Mouse (Mus musculus) gastrocnemius, postnatal 10 days (tissue): ENCODE measurements around the gene Fam193a. TPM values are rescaled to one million over a fixed set of nuclear protein-coding genes. Genes with fewer than 3 reads are reported as not detected.

Source experiments
- DNase-seq: peaks from one replicate; pipeline ENCODE4 v3.0.0; 2021; ENCODE audit warnings: mixed read lengths
- total RNA-seq, 2 experiments: library from RNA; stranded (reverse); gene quantifications; 2 replicates each; pipeline ENCODE4 v1.2.3; 2021

The Fam193a gene
- total RNA-seq, 2 experiments from 2014 or later, result 19.6 to 26.6 TPM

- no peak for DNase-seq
Measured at GRCm38 (mm10) chr5:34523958-34524485, 154.3 kb downstream of the Fam193a start.

- DNase-seq, result no peak
Measured at GRCm38 (mm10) chr5:34524511-34524910, 154.8 kb downstream of the Fam193a start.

GRCm38 (mm10) chr5:34525663-34526476 is 156.1 kb downstream of the Fam193a start, which contains the start of gene Sh3bp2:
TSS of gene Sh3bp2 (plus strand) at chr5:34525838.
- peak; percentile 96 for DNase-seq

GRCm38 (mm10) chr5:34526477-34526775 is 156.7 kb downstream of the Fam193a start:
- DNase-seq, result no peak

- DNase-seq, result no peak
Measured at GRCm38 (mm10) chr5:34527352-34527751, 157.6 kb downstream of the Fam193a start.

GRCm38 (mm10) chr5:34528724-34529123 is 159.0 kb downstream of the Fam193a start:
- no peak for DNase-seq

GRCm38 (mm10) chr5:34530116-34530515 is 160.4 kb downstream of the Fam193a start:
- no peak for DNase-seq

GRCm38 (mm10) chr5:34530687-34531086 is 161.0 kb downstream of the Fam193a start:
- no peak for DNase-seq

- DNase-seq, result no peak
Measured at GRCm38 (mm10) chr5:34533066-34533465, 163.3 kb downstream of the Fam193a start.

GRCm38 (mm10) chr5:34533820-34534219 is 164.1 kb downstream of the Fam193a start:
- DNase-seq, result no peak

GRCm38 (mm10) chr5:34534776-34535581 is 165.2 kb downstream of the Fam193a start:
- DNase-seq, result no peak

GRCm38 (mm10) chr5:34535831-34536230 is 166.1 kb downstream of the Fam193a start:
- no peak for DNase-seq

Other genes starting within 250 kb of the Fam193a start
- gene Poln, start 200.5 kb upstream of the Fam193a start, total RNA-seq, result 1 to 10 TPM; 1.2 to 1.8 TPM
- gene Haus3, start 200.4 kb upstream of the Fam193a start, total RNA-seq, result 1 to 10 TPM; 5.0 to 5.8 TPM
- gene Mxd4, start 182.2 kb upstream of the Fam193a start, total RNA-seq, result 10 to 100 TPM; 57.0 to 58.8 TPM
- gene Zfyve28, start 81.5 kb upstream of the Fam193a start, total RNA-seq, result 1 to 10 TPM; 1.1 to 1.5 TPM
- gene Cfap99, start 81.3 kb upstream of the Fam193a start, total RNA-seq, result under 1 TPM in 1 of 2 experiments, not detected in 1; 0.12 TPM
- 10 to 100 TPM; 38.8 to 42.8 TPM for gene Rnf4, start 33.6 kb upstream of the Fam193a start, total RNA-seq
- gene Tnip2, start 144.1 kb downstream of the Fam193a start, total RNA-seq, result 1 to 10 TPM; 3.3 to 6.0 TPM
- 1 to 10 TPM; 3.3 to 6.2 TPM for gene Sh3bp2, start 155.9 kb downstream of the Fam193a start, total RNA-seq
- gene Add1, start 203.7 kb downstream of the Fam193a start, total RNA-seq, result 100 to 1,000 TPM in 1 of 2 experiments, 10 to 100 TPM in 1; 92.4 to 125 TPM